Mouse (Mus musculus) kidney, postnatal 25 days (tissue): ENCODE measurements around the gene Kir3dl1.
"Not testable (repeated sequence)": the region's sequence is repeated elsewhere in the genome, so short reads cannot be mapped to it uniquely, and the experiment has no call there.

Experiments used
- DNase-seq, 2 experiments: peaks; one replicate each; pipeline ENCODE4 v3.0.0; 2021; ENCODE audit warnings: mixed read lengths in 2 of 2

The Kir3dl1 gene

GRCm38 (mm10) chrX:136517699-136518098 is at the start of gene Kir3dl1:
TSS of gene Kir3dl1 (plus strand) at chrX:136517999.
- not testable (repeated sequence) for DNase-seq

GRCm38 (mm10) chrX:136543956-136544355 is 26.2 kb downstream of the Kir3dl1 start, which contains the start of gene Kir3dl2:
TSS of gene Kir3dl2 (minus strand) at chrX:136544056.
- DNase-seq, result not testable (repeated sequence)

- DNase-seq, result not testable (repeated sequence)
These were observed 51.3 kb downstream of the Kir3dl1 start for GRCm38 (mm10) chrX:136569094-136569493.
